Mouse (Mus musculus): ENCODE measurements around the gene Rap1a.
A peak's percentile ranks its signal among the peaks of the same experiment; 100 is the strongest.
"Not testable (repeated sequence)": the region's sequence is repeated elsewhere in the genome, so short reads cannot be mapped to it uniquely, and the experiment has no call there.

The Rap1a gene

DNA sequence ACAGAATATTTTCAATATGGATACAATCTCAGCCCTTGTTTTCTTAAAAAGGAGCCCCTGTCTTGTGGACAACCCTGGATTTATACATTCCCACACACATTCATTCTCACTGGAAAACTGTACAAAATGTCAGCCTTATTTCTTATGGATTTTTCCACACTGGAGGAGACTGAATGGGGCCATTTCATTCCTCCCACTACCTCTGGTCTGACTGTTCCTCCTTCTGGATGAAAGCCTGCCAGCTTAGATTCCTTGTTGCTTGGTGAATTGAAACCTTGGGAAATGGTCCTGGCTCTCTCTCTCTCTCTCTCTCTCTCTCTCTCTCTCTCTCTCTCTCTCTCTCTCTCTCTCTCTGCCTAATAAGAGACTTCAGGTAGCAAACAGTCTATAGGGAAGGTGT lies 88.3 kb downstream of the Rap1a start:
- DNase-seq = no peak

- DNase-seq = peak; percentile 51
Measured at GRCm38 (mm10) chr3:105711741-105712140, 89.4 kb downstream of the Rap1a start.

GRCm38 (mm10) chr3:105710246-105710645 lies 90.9 kb downstream of the Rap1a start:
- DNase-seq = peak; percentile 57

DNA sequence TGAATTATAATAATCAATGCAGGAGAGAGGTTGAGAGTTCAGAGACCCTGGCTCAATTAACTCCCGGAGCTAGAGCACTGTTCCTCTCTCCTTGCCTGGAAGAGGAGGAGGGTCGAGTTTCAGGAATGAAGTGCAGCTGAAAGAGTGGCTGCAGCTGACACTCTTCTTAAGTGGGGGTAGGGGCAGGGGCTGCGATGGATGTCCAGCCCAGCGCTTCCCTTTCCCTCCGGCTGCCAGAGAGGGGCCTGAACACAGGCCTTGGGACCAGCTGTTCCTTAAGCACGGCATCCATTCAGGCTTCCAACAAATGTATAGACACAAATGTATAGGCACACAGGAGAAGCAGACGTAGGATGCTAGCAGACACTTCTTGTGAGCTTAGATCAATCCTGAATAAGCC lies 93.5 kb downstream of the Rap1a start:
- no peak for DNase-seq

DNA sequence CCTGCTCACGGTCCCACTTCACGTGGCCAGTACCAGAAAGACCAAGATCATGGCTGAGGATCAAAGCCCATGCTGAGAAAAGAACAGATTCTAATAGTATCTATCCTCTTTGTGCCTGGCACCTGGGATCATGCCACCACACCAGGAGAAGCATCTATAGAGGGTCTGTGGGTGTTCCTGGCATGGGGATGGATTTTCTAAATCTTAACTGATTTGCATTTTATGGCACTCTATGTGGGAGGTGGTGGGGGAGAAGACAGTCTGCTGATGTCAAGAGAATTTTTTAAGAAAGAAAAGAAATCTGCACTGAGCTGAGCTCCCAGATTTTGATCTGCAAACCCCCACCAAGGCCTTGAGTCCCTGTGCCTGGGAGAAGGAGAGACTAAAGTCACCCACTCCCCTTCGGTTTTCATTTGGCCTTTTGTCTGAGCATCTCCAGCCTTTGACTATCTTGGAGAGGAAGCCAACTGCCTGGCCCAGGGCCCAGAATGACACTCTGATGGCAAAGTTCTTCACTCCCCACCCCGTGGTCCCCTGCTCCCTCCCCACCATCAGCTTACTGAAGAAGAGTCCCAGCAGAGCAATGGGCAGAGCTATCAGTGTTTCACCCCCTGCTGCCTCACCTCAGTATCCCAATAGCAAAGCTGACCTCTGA lies 94.6 kb downstream of the Rap1a start:
- no peak for DNase-seq

GRCm38 (mm10) chr3:105705561-105705960 lies 95.6 kb downstream of the Rap1a start:
- no peak for DNase-seq

DNA sequence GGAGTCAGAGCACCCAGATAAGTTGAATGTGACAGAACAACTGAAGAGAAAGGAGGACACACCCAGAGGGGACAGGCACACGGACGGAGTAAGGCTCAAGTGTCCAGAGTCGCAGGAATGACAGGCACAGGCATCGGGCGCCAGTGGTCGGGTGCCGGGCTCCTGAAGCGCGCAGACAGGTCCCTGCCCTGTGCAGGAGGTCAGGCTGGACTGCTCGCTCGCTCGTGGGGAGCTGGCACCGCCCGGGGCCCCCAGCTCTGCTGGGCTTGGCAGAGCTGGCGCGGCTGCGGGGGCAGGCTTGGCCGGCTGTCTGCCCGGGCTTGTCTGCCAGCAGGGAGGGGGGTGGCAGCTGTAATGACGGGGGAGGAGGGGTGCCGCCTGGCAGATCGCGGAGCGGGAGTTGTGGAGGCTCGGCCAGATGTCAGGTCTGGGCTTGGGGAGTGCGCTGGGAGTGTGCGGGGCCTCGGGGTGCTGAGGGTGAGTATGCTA lies 96.0 kb downstream of the Rap1a start:
- DNase-seq = peak; percentile 78

GRCm38 (mm10) chr3:105704031-105705008 lies 96.8 kb downstream of the Rap1a start, which contains the start of gene Inka2:
Inka2 (plus strand) TSS chr3:105704599.
- peak; percentile 96 for DNase-seq

- DNase-seq = no peak
Measured at GRCm38 (mm10) chr3:105703571-105703970, 97.6 kb downstream of the Rap1a start.

GRCm38 (mm10) chr3:105701399-105701798 lies 99.7 kb downstream of the Rap1a start:
- no peak for DNase-seq

GRCm38 (mm10) chr3:105700786-105701185 lies 100.3 kb downstream of the Rap1a start:
- not testable (repeated sequence) for DNase-seq

DNA sequence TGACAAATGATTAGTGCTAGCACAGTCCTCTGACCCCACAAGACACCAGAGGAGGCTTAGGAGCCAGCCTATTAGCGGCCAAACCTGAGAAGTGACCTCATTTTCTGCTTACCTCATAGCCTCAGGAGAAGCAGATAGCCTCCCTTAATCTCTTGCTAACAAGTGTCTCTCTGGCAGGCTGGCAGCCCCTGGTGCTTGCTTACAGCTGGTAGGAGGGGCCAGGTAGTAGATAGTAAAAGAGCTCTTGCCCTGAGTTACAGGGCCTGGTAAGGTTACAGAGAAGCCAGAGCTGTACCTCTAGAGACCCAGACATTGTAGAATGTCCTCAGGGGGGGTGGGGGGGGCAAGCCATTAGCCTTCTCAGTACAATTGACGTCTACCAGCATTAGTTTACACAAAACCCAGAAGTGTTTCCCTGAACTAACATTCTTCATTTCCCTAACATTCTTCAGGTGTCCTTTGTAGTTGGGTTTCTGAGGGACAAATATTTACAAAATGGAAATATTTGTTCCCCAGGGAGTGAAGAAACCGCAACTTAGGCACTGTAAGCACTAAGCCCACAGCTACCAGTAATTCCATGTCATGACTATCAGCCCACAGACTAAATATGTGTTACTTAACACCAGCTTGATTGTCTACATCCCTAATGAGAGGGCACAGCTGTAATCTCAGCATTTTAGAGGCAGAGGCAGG lies 101.7 kb downstream of the Rap1a start:
- DNase-seq = peak; percentile 65

- no peak for DNase-seq
Measured at GRCm38 (mm10) chr3:105698311-105698710, 102.8 kb downstream of the Rap1a start.

GRCm38 (mm10) chr3:105697148-105697441 lies 104.0 kb downstream of the Rap1a start:
- no peak for DNase-seq

GRCm38 (mm10) chr3:105696387-105697147 lies 104.6 kb downstream of the Rap1a start:
- DNase-seq = no peak

DNA sequence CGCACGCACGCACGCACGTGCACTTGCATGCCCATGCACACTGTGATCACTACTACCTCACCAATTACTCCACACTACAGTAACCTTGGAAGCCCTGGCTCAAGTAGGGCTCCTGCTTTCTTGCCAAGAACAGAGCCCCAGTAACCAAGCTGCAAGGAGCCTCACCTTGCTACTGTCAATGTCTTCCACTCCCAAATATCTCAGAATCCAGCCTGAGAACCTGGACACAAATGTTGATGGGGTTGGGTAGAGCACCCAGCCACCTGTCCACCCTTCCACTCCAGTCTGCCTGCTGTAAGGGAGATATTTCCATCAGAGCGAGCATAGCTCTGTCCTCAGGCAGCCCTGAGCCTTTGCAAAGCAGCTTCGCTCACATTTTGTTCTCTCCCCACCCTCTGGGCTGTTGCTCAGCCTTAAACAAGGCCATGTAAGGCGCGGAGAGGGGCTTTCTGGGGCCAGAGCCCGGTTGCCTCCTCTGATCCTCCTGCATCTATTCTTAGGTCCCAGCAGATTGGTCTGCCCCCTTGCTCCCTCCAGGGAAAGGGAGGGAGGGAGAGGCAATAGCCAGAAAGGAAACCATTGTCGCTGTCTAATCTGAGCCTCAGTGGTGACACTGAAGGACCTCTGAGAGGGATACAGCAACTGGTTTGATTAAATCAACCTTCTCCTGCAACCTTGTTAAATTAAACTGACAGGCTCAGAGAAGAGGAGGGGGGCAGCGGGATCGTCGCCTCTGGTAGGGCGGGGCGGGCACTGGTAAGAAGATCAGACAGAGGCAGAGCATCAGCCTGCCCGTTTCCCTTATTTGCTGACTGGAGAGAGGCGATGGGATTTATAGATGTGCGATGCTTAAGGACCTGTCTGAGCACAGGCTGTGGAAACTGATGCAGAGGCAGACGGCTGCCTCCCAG lies 105.4 kb downstream of the Rap1a start:
- DNase-seq = peak; percentile 89

DNA sequence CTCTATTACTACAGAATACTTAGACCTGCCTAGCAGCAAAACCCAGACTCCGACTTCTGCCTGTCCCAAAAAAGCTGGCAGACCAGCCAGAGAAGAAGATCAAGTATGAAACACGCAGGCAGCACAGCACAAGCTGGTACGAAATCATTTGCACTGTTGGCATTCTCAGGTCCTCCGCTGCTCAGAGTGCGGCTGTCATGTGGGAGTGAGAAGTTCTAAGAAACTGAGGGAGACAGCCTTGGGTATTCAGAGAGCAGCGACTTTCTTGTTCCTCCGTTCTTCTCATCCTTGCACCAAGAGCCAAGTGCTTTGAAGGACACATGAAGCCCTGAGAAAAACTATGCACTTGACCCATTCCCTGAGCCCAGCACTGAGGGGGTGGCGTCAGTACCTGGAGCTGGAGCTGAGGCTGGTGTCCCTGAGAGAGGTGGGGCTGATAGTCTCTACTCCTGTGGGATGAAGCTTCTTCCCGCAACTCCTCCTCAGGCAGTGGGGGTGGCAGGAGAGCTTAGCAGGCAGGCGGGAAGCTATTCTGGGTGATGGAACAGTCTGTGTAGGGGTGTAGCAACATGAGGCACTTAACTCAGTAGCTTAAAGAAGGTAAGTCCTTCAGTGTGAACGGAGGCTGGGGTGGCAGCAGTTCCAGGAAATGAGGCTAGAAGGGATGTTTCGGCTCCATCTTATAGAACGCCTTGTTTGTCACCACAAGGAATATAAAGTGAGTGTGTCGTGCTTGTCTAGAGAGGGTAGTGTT lies 107.6 kb downstream of the Rap1a start:
- no peak for DNase-seq

GRCm38 (mm10) chr3:105688536-105688935 lies 112.6 kb downstream of the Rap1a start:
- no peak for DNase-seq

GRCm38 (mm10) chr3:105687324-105688060 lies 113.6 kb downstream of the Rap1a start, which contains the start of gene Ddx20:
Ddx20 (minus strand) TSS chr3:105687574.
- DNase-seq = peak; percentile 100

All from retina, postnatal 1 day (tissue).